Mouse (Mus musculus): ENCODE results near the gene Stk10. TPM values are rescaled to one million over a fixed set of nuclear protein-coding genes. Genes with fewer than 3 reads are reported as not detected.
A peak's percentile ranks its signal among the peaks of the same experiment; 100 is the strongest.
"Not testable (repeated sequence)": the region's sequence is repeated elsewhere in the genome, so short reads cannot be mapped to it uniquely, and the experiment has no call there.

Stk10 gene
- polyA plus RNA-seq, 1 experiment: 32.9 TPM

- no peak overlapping the region for H3K27ac ChIP-seq (ENCODE audit: insufficient read depth, low read depth, low read length)
- H3K4me1 ChIP-seq (ENCODE audit: control insufficient read depth, insufficient read depth, low read length): peaks cover 30% of the 10 kb centered on the region
- no peak overlapping the region for H3K4me3 ChIP-seq (ENCODE audit: insufficient read depth, low read length)
- TF ChIP-seq POLR2A (IDR thresholded peaks at IDR 0.05; ENCODE audit: borderline replicate concordance, low read depth, low read length) (no peak), CTCF (IDR thresholded peaks at IDR 0.05; ENCODE audit: low read depth, low read length) (no peak)
Measured at GRCm38 (mm10) chr11:32605131-32605860, 72.2 kb downstream of the Stk10 start.

GRCm38 (mm10) chr11:32605907-32606306 is 72.8 kb downstream of the Stk10 start:
- Histone ChIP-seq H3K4me3 (ENCODE audit: insufficient read depth, low read length) (no peak overlapping the region), H3K27ac (ENCODE audit: insufficient read depth, low read depth, low read length) (no peak overlapping the region), H3K4me1 (ENCODE audit: control insufficient read depth, insufficient read depth, low read length) (peaks cover 30% of the 10 kb centered on the region)
- TF ChIP-seq POLR2A (IDR thresholded peaks at IDR 0.05; ENCODE audit: borderline replicate concordance, low read depth, low read length): no peak
- no peak for TF ChIP-seq CTCF (IDR thresholded peaks at IDR 0.05; ENCODE audit: low read depth, low read length)

GRCm38 (mm10) chr11:32607319-32607718 is 74.2 kb downstream of the Stk10 start:
- Histone ChIP-seq H3K4me1 (ENCODE audit: control insufficient read depth, insufficient read depth, low read length) (peaks cover 30% of the 10 kb centered on the region), H3K4me3 (ENCODE audit: insufficient read depth, low read length) (no peak overlapping the region), H3K27ac (ENCODE audit: insufficient read depth, low read depth, low read length) (peak overlapping the region; percentile 59)
- no peak for TF ChIP-seq CTCF (IDR thresholded peaks at IDR 0.05; ENCODE audit: low read depth, low read length)
- TF ChIP-seq POLR2A (IDR thresholded peaks at IDR 0.05; ENCODE audit: borderline replicate concordance, low read depth, low read length): no peak

- peaks cover 24% of the 10 kb centered on the region for H3K4me1 ChIP-seq (ENCODE audit: control insufficient read depth, insufficient read depth, low read length)
Measured at GRCm38 (mm10) chr11:32610616-32611015, 77.5 kb downstream of the Stk10 start.

GRCm38 (mm10) chr11:32612304-32612703 is 79.2 kb downstream of the Stk10 start:
- Histone ChIP-seq H3K4me3 (ENCODE audit: insufficient read depth, low read length) (no peak overlapping the region), H3K4me1 (ENCODE audit: control insufficient read depth, insufficient read depth, low read length) (peaks cover 15% of the 10 kb centered on the region), H3K27ac (ENCODE audit: insufficient read depth, low read depth, low read length) (no peak overlapping the region)
- TF ChIP-seq CTCF (IDR thresholded peaks at IDR 0.05; ENCODE audit: low read depth, low read length): no peak
- no peak for TF ChIP-seq POLR2A (IDR thresholded peaks at IDR 0.05; ENCODE audit: borderline replicate concordance, low read depth, low read length)

More at GRCm38 (mm10) chr11:32610616-32611015, 77.5 kb downstream of the Stk10 start:
- Histone ChIP-seq H3K4me3 (ENCODE audit: insufficient read depth, low read length) (no peak overlapping the region), H3K27ac (ENCODE audit: insufficient read depth, low read depth, low read length) (no peak overlapping the region)
- TF ChIP-seq POLR2A (IDR thresholded peaks at IDR 0.05; ENCODE audit: borderline replicate concordance, low read depth, low read length) (no peak), CTCF (IDR thresholded peaks at IDR 0.05; ENCODE audit: low read depth, low read length) (no peak)

GRCm38 (mm10) chr11:32614463-32614862 is 81.4 kb downstream of the Stk10 start:
- H3K4me1 ChIP-seq (ENCODE audit: control insufficient read depth, insufficient read depth, low read length): peaks cover 18% of the 10 kb centered on the region
- no peak for TF ChIP-seq CTCF (IDR thresholded peaks at IDR 0.05; ENCODE audit: low read depth, low read length)
- no peak for TF ChIP-seq POLR2A (IDR thresholded peaks at IDR 0.05; ENCODE audit: borderline replicate concordance, low read depth, low read length)
- H3K4me3 ChIP-seq (ENCODE audit: insufficient read depth, low read length): no peak overlapping the region
- no peak overlapping the region for H3K27ac ChIP-seq (ENCODE audit: insufficient read depth, low read depth, low read length)

- Histone ChIP-seq H3K27ac (ENCODE audit: insufficient read depth, low read depth, low read length) (no peak overlapping the region), H3K4me3 (ENCODE audit: insufficient read depth, low read length) (no peak overlapping the region), H3K4me1 (ENCODE audit: control insufficient read depth, insufficient read depth, low read length) (peaks cover 24% of the 10 kb centered on the region)
- TF ChIP-seq CTCF (IDR thresholded peaks at IDR 0.05; ENCODE audit: low read depth, low read length) (no peak), POLR2A (IDR thresholded peaks at IDR 0.05; ENCODE audit: borderline replicate concordance, low read depth, low read length) (no peak)
Measured at GRCm38 (mm10) chr11:32615561-32615960, 82.5 kb downstream of the Stk10 start.

GRCm38 (mm10) chr11:32616091-32616490 is 83.0 kb downstream of the Stk10 start:
- H3K4me1 ChIP-seq (ENCODE audit: control insufficient read depth, insufficient read depth, low read length): peaks cover 26% of the 10 kb centered on the region
- no peak overlapping the region for H3K27ac ChIP-seq (ENCODE audit: insufficient read depth, low read depth, low read length)
- TF ChIP-seq CTCF (IDR thresholded peaks at IDR 0.05; ENCODE audit: low read depth, low read length): no peak
- TF ChIP-seq POLR2A (IDR thresholded peaks at IDR 0.05; ENCODE audit: borderline replicate concordance, low read depth, low read length): no peak
- H3K4me3 ChIP-seq (ENCODE audit: insufficient read depth, low read length): no peak overlapping the region

- TF ChIP-seq CTCF (IDR thresholded peaks at IDR 0.05; ENCODE audit: low read depth, low read length) (no peak), POLR2A (IDR thresholded peaks at IDR 0.05; ENCODE audit: borderline replicate concordance, low read depth, low read length) (no peak)
- Histone ChIP-seq H3K27ac (ENCODE audit: insufficient read depth, low read depth, low read length) (no peak overlapping the region), H3K4me3 (ENCODE audit: insufficient read depth, low read length) (no peak overlapping the region), H3K4me1 (ENCODE audit: control insufficient read depth, insufficient read depth, low read length) (peaks cover 26% of the 10 kb centered on the region)
Measured at GRCm38 (mm10) chr11:32618036-32618435, 84.9 kb downstream of the Stk10 start.

GRCm38 (mm10) chr11:32618641-32619040 is 85.5 kb downstream of the Stk10 start:
- H3K27ac ChIP-seq (ENCODE audit: insufficient read depth, low read depth, low read length): not testable (repeated sequence)

More at GRCm38 (mm10) chr11:32618641-32619040, 85.5 kb downstream of the Stk10 start:
- not testable (repeated sequence) for H3K4me3 ChIP-seq (ENCODE audit: insufficient read depth, low read length)
- peaks cover 26% of the 10 kb centered on the region for H3K4me1 ChIP-seq (ENCODE audit: control insufficient read depth, insufficient read depth, low read length)
